ENCODE assay signal across 22 mouse cellular contexts in genomic region chr12:82069621-82070020, GRCm38 (mm10).
A peak's percentile ranks its signal among the peaks of the same experiment; 100 is the strongest.
DNase-seq lines count a peak whose midpoint lies in the region; ATAC-seq and TF ChIP-seq lines count a peak whose summit lies in the region.
"Had no signal": no experiment of that assay in that cellular context is flagged by ENCODE, and none has a peak within 500 bp of the region (broad histone marks: within the 10 kb centered on the region; RNA-seq: fewer than 3 reads in every experiment).

No protein-coding gene starts in this region.

- peak overlapping the region; percentile 28; the same call in 1 of the 2 replicates for H3K27ac ChIP-seq in layer of hippocampus, adult 2 months
- H3K27ac ChIP-seq: embryonic facial prominence, embryonic 13.5 days; forebrain, embryonic 13.5 days; hindbrain, embryonic 15.5 days had no signal

- ATAC-seq in frontal cortex, adult (ENCODE audit: low TSS enrichment), result peak; percentile 42
- ATAC-seq: CD4-positive, CD25-positive, alpha-beta regulatory T cell, adult 4 months; forebrain, embryonic 13.5 days; forebrain, postnatal 0 days had no signal

- intact Hi-C loops in left cerebral cortex, postnatal 36 days (cut with DNase I), result no loop called here

- no peak overlapping the region for H3K4me3 ChIP-seq in layer of hippocampus, adult 2 months
- H3K4me3 ChIP-seq: embryonic facial prominence, embryonic 13.5 days; forebrain, embryonic 13.5 days; heart, embryonic 12.5 days; hindbrain, embryonic 15.5 days had no signal

- no peak for TF ChIP-seq CTCF in layer of hippocampus, adult 2 months (conservative IDR thresholded peaks at IDR 0.05)

- no peak for DNase-seq in frontal cortex, postnatal 14 days (ENCODE audit: low spot score in 2 of 2)
- DNase-seq in layer of hippocampus, adult 2 months (ENCODE audit: low spot score in 2 of 2), result no peak
- DNase-seq in layer of hippocampus, adult 18-20 months (ENCODE audit: low spot score in 2 of 2), result no peak
- DNase-seq in right cerebral cortex, adult 2 months (ENCODE audit: low spot score in 2 of 2), result peak; percentile 55 to 67
- no peak for DNase-seq in right cerebral cortex, postnatal 4 days
- DNase-seq in left cerebral cortex, postnatal 36 days (ENCODE audit: low spot score in 2 of 2), result peak; percentile 52 to 71
- no peak for DNase-seq in gastrocnemius, postnatal 4 days (ENCODE audit: low spot score in 2 of 2)
- DNase-seq: adrenal gland, adult 8-10 months; adrenal gland, postnatal 36 days; B cell, adult 2 months; cerebellum, adult 11 months; cerebellum, adult 8-10 months; cerebellum, postnatal 14 days; forebrain, postnatal 0 days; gastrocnemius, postnatal 10 days; heart, postnatal 36 days had no signal

Comparison
In these comparisons a context has a peak if more than half of its experiments do, and no peak if none do; other contexts are left out.
1. DNase-seq: peak in right cerebral cortex, adult 2 months (2 of 2) and left cerebral cortex, postnatal 36 days (2 of 2); none in frontal cortex, postnatal 14 days (0 of 2), layer of hippocampus, adult 2 months (0 of 2), layer of hippocampus, adult 18-20 months (0 of 2), right cerebral cortex, postnatal 4 days (single experiment) and gastrocnemius, postnatal 4 days (0 of 2).